Mouse (Mus musculus) left cerebral cortex, adult 9 months (tissue): ENCODE data around the gene Mon1a.

Source experiments
- DNase-seq, 2 experiments: peaks; one replicate each; pipeline ENCODE4 v3.0.0; 2022; ENCODE audit warnings: low spot score in 2 of 2

Mon1a gene

GRCm38 (mm10) chr9:107949184-107949921 lies 61.4 kb downstream of the Mon1a start:
- DNase-seq: no peak

- DNase-seq: no peak
Measured at GRCm38 (mm10) chr9:107949922-107950235, 61.9 kb downstream of the Mon1a start, which contains the start of gene Traip. TSS of gene Traip (plus strand) at chr9:107950136.

- peak; percentile 71 to 91 for DNase-seq
Measured at GRCm38 (mm10) chr9:107950460-107951355, 62.8 kb downstream of the Mon1a start.
